Mouse (Mus musculus): ENCODE measurements around the gene Tnfrsf23. TPM values are rescaled to one million over a fixed set of nuclear protein-coding genes. Genes with fewer than 3 reads are reported as not detected.

Gene Tnfrsf23
- 10.8 and 12.3 TPM in 2 replicates for total RNA-seq (2023)

DNA sequence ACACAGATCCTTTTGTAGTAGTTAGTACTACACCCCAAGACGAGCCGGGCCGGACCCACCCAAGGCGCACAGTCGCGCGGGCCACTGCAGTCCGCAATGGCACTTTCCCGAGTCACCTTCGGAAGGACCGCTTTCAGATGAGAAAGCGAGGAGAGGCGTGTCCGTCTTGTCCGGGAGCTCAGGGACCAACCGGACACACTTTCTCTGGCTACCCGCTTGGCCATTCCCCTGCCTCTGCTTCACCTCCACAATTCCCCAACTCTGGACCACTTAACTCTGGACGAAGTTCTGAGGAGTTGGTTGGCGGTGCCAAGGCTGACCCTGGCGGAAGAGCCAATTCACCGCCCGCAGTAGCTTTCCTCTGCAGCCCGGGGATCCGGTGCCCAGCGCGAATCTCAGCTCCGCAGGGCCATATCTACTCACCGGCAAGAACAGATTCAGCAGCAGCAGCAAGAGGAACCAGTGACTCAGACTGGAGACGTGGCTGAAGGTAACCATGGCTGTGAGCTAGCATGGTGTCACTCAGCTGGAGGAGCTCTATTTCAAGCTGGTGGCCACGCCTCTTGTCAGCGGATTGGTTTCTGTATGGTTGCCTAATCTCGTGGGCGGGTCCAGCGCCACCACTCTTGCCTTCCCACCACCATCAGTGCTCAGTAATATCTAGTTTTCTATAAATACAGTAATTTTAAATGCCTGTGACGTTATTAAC is at the start of gene Tnfrsf23:
Gene Tnfrsf23 (minus strand): TSS at position 514 of the 709 bp plus-strand sequence.

DNA sequence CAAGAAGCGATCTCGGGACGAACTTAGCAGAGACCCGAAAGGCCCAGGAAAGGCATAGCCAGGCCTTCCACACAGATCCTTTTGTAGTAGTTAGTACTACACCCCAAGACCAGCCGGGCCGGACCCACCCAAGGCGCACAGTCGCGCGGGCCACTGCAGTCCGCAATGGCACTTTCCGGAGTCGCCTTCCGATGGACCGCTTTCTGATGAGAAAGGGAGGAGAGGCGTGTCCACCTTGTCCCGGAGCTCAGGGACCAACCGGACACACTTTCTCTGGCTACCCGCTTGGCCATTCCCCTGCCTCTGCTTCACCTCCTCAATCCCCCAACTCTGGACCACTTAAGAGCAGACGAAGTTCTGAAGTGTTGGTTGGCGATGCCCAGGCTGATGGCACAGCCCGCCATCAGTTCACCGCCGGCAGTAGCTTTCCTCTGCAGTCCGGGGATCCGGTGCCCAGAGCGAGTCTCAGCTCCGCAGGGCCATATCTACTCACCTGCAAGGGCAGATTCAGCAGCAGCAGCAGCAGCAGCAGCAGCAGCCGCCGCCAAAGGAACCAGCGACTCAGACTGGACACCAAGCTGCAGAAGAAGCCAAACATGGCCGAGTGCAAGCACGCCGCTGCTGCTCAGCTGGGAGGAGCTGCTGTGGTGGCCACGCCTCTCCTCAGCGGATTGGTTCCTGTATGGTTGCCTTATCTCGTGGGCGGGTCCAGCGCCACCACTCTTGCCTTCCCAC is 36.5 kb downstream of the Tnfrsf23 start, which contains the start of gene Tnfrsf22:
Gene Tnfrsf22 (minus strand): TSS at position 628 of the 735 bp plus-strand sequence.

DNA sequence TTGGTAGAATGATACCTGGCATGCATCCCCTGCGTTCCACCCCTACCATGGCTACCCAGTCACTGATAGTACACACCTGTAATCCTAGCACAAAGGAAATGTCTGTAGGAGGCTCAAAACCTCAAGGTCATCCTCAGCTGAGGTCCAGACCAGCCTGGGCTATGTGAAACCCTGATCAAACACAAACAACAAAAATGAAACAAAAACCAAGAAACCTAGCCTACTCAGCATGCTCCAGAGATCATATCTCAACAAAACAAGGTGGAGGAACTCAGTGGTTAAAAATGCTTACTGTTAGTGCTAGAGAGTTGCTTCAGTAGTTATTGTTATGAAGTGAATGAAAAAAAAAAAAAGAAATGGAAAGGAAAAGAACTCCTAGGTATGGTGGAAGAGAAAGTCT is 57.1 kb downstream of the Tnfrsf23 start, which contains the start of gene Tnfrsf26:
Gene Tnfrsf26 (minus strand): TSS at position 183 of the 400 bp plus-strand sequence.

Other genes starting within 250 kb of the Tnfrsf23 start
- 0.59 TPM in 1 of 2 replicates, not detected in the other for gene Cdkn1c, start 224.8 kb downstream of the Tnfrsf23 start, total RNA-seq (2023)
- 0.66 and 1.2 TPM in 2 replicates for gene Slc22a18, start 212.1 kb downstream of the Tnfrsf23 start, total RNA-seq (2023)
- gene Phlda2, start 182.7 kb downstream of the Tnfrsf23 start, total RNA-seq (2023), result not detected in 2 replicates
- 105 and 152 TPM in 2 replicates for gene Nap1l4, start 136.8 kb downstream of the Tnfrsf23 start, total RNA-seq (2023)
- 39.7 and 42.9 TPM in 2 replicates for gene Cars, start 85.8 kb downstream of the Tnfrsf23 start, total RNA-seq (2023)
- 7.9 and 10.2 TPM in 2 replicates for gene Tnfrsf26, start 57.1 kb downstream of the Tnfrsf23 start, total RNA-seq (2023)
- gene Tnfrsf22, start 36.2 kb downstream of the Tnfrsf23 start, total RNA-seq (2023), result 1.0 and 1.4 TPM in 2 replicates
- 0.86 and 1.4 TPM in 2 replicates for gene Osbpl5, start 71.1 kb upstream of the Tnfrsf23 start, total RNA-seq (2023)
- not detected in 2 replicates for gene Mrgprg, start 81.1 kb upstream of the Tnfrsf23 start, total RNA-seq (2023)
- gene Mrgpre, start 98.6 kb upstream of the Tnfrsf23 start, total RNA-seq (2023), result 0.20 TPM in 1 of 2 replicates, not detected in the other
- 4.2 and 5.2 TPM in 2 replicates for gene Nadsyn1, start 137.0 kb upstream of the Tnfrsf23 start, total RNA-seq (2023)
- gene Dhcr7, start 137.3 kb upstream of the Tnfrsf23 start, total RNA-seq (2023), result 3.9 and 5.4 TPM in 2 replicates
- gene Gm498, start 181.0 kb upstream of the Tnfrsf23 start, total RNA-seq (2023), result not detected in 2 replicates